In genomic region chr9:95111732-95112131, GRCm38 (mm10) we compare ENCODE assay signal across 18 mouse cellular contexts.
"Had no signal": no experiment of that assay in that cellular context is flagged by ENCODE, and none has a peak within 500 bp of the region (broad histone marks: within the 10 kb centered on the region; RNA-seq: fewer than 3 reads in every experiment).

No protein-coding gene starts in this region.

- H3K27me3 ChIP-seq: intestine, embryonic 15.5 days; limb, embryonic 12.5 days; limb, embryonic 15.5 days; liver, embryonic 15.5 days; midbrain, embryonic 12.5 days; midbrain, embryonic 15.5 days; neural tube, embryonic 13.5 days; stomach, embryonic 15.5 days had no signal

- H3K27ac ChIP-seq: intestine, embryonic 15.5 days; kidney, postnatal 0 days; limb, embryonic 12.5 days; limb, embryonic 15.5 days; liver, embryonic 15.5 days; macrophage; midbrain, embryonic 12.5 days; midbrain, embryonic 15.5 days; neural tube, embryonic 13.5 days; stomach, embryonic 15.5 days had no signal

- DNase-seq: kidney, adult 11 months; left cerebral cortex, postnatal 4 days; lung, adult 18-20 months; retina, postnatal 1 day; right cerebral cortex, postnatal 25 days; spleen, adult 18-20 months; thymus, postnatal 25 days had no signal

- H3K4me2 ChIP-seq: intestine, embryonic 15.5 days; limb, embryonic 12.5 days; limb, embryonic 15.5 days; liver, embryonic 11.5 days; liver, embryonic 15.5 days; midbrain, embryonic 12.5 days; midbrain, embryonic 15.5 days; neural tube, embryonic 13.5 days; stomach, embryonic 15.5 days had no signal

- H3K36me3 ChIP-seq: intestine, embryonic 15.5 days; limb, embryonic 12.5 days; limb, embryonic 15.5 days; liver, embryonic 15.5 days; midbrain, embryonic 12.5 days; midbrain, embryonic 15.5 days; neural tube, embryonic 13.5 days; stomach, embryonic 15.5 days had no signal

- H3K4me3 ChIP-seq: intestine, embryonic 15.5 days; limb, embryonic 12.5 days; limb, embryonic 15.5 days; liver, embryonic 15.5 days; midbrain, embryonic 12.5 days; midbrain, embryonic 15.5 days; neural tube, embryonic 13.5 days; stomach, embryonic 15.5 days had no signal

- H3K4me1 ChIP-seq: intestine, embryonic 15.5 days; limb, embryonic 15.5 days; liver, embryonic 15.5 days; midbrain, embryonic 15.5 days; stomach, embryonic 15.5 days had no signal
